Mouse (Mus musculus): ENCODE data around the gene Atp6v1a. TPM values are rescaled to one million over a fixed set of nuclear protein-coding genes. Genes with fewer than 3 reads are reported as not detected.

Gene Atp6v1a
- polyA plus RNA-seq (2012; rRNA removed), result 17.2 and 18.4 TPM in 2 replicates

DNA sequence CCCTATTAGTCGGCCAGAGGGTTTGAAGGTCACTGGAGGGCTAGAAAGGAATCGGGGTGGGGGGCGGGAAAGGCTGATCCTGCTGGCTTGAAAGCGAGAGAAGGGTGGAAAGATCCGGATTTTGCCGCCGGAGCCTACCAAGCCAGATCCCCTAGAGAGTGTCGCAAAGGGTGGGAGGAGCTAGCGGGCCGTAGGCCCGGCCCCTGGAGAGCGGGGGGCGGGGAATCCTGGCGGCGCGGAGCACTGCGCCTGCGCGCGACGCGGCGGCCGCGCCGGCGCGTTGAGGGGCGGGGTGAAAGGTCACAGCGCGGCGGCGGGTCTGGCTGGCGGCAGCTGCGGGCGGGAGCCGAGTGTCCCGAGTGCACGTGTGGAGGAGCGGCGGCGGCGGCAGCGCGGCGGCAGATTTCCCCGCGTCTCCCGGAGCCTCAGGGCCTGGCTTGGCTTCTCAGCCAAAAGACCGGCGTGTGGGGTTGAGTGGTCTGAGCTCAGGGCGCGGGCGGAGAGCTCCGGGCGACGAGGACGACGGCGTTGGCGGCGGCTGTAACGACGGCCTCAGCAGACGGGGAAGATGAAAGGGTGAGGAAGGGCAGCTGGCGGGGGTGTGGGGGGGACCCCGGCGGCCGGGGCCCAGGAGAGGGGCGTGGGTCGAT, at the start of gene Atp6v1a, which contains the start of gene Naa50:
Atp6v1a (minus strand) TSS at position 170 of the 650 bp plus-strand sequence.
Naa50 (plus strand) TSS at position 295 of the 650 bp plus-strand sequence.
- H3K4me1 ChIP-seq (replicated peaks; ENCODE audit: control insufficient read depth, insufficient read depth, low read length), result peaks cover 8% of the 10 kb centered on the region
- peak within 1 kb of the TSS; percentile 98 for H3K27ac ChIP-seq (ENCODE audit: control insufficient read depth, insufficient read depth, low read length)
- no peaks in the 10 kb centered on the region for H3K36me3 ChIP-seq (ENCODE audit: control insufficient read depth, insufficient read depth, low read length)
- DNase-seq, result peak; percentile 92
- no peaks in the 10 kb centered on the region for H3K27me3 ChIP-seq (ENCODE audit: control insufficient read depth, insufficient read depth, low read length)
- H3K4me3 ChIP-seq (ENCODE audit: control insufficient read depth, insufficient read depth, low read length), result peak within 1 kb of the TSS; percentile 89
- peak; percentile 43; the same call in 1 of the 2 replicates for TF ChIP-seq CTCF (IDR thresholded peaks at IDR 0.05; ENCODE audit: borderline replicate concordance, control insufficient read depth, extremely low read depth, insufficient read depth, low read length, poor library complexity)
- TF ChIP-seq POLR2A (IDR thresholded peaks at IDR 0.05; ENCODE audit: control insufficient read depth, extremely low read depth, insufficient read depth, low read length, poor library complexity), result peak; percentile 87; the same call in 1 of the 2 replicates
- under 1% methylated on average over 70 of the region's 71 CpGs for WGBS

DNA sequence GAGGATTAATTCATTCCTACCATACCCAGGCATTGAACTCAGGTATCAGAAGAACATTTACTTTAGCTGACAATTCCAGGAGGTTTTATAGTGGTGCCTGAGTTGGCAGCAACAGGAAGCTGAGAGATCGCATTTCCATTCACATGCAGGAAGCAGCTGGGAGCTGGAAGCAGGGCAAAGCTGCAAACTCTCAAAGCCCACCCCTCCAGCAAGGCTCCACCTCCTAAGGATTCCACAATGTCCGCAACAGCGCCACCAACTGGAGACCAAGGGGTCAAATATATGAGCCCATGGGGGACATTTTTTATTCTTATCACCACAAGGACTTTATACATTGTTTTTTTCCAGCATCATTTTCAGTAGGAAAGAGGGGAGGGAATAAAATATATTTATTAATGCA, 49.3 kb upstream of the Atp6v1a start:
- TF ChIP-seq POLR2A (IDR thresholded peaks at IDR 0.05; ENCODE audit: control insufficient read depth, extremely low read depth, insufficient read depth, low read length, poor library complexity) (no peak), CTCF (IDR thresholded peaks at IDR 0.05; ENCODE audit: borderline replicate concordance, control insufficient read depth, extremely low read depth, insufficient read depth, low read length, poor library complexity) (no peak)
- H3K27ac ChIP-seq (ENCODE audit: control insufficient read depth, insufficient read depth, low read length), result no peak overlapping the region
- no peaks in the 10 kb centered on the region for H3K4me1 ChIP-seq (replicated peaks; ENCODE audit: control insufficient read depth, insufficient read depth, low read length)
- no peaks in the 10 kb centered on the region for H3K36me3 ChIP-seq (ENCODE audit: control insufficient read depth, insufficient read depth, low read length)
- H3K4me3 ChIP-seq (ENCODE audit: control insufficient read depth, insufficient read depth, low read length), result no peak overlapping the region
- H3K27me3 ChIP-seq (ENCODE audit: control insufficient read depth, insufficient read depth, low read length), result no peaks in the 10 kb centered on the region
- 95% methylated on average over 3 of the region's 3 CpGs for WGBS
- DNase-seq, result no peak

DNA sequence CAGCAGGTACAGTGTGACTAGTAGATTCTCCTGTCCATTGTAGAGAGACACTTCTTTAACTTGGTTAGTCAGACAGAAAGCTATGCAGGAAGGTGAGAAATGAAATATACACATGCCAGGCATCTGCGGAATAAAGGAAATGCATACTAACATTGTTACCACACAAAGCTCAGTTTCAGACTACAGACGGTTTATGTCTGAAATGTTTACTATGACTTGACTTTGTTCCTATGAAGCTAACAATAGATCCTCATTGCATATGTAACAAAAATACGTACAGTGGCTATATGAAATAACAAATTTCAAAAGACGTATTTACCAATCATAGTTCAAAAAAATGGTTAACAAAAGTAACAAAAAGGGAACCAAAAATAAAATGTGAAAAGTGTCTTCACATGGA, 47.7 kb upstream of the Atp6v1a start:
- no peak for DNase-seq
- H3K4me1 ChIP-seq (replicated peaks; ENCODE audit: control insufficient read depth, insufficient read depth, low read length), result no peaks in the 10 kb centered on the region
- no peak overlapping the region for H3K27ac ChIP-seq (ENCODE audit: control insufficient read depth, insufficient read depth, low read length)
- H3K27me3 ChIP-seq (ENCODE audit: control insufficient read depth, insufficient read depth, low read length), result no peaks in the 10 kb centered on the region
- TF ChIP-seq POLR2A (IDR thresholded peaks at IDR 0.05; ENCODE audit: control insufficient read depth, extremely low read depth, insufficient read depth, low read length, poor library complexity), result no peak
- no peak for TF ChIP-seq CTCF (IDR thresholded peaks at IDR 0.05; ENCODE audit: borderline replicate concordance, control insufficient read depth, extremely low read depth, insufficient read depth, low read length, poor library complexity)
- H3K4me3 ChIP-seq (ENCODE audit: control insufficient read depth, insufficient read depth, low read length), result no peak overlapping the region
- no peaks in the 10 kb centered on the region for H3K36me3 ChIP-seq (ENCODE audit: control insufficient read depth, insufficient read depth, low read length)
- 95% methylated on average over 4 of the region's 4 CpGs for WGBS

DNA sequence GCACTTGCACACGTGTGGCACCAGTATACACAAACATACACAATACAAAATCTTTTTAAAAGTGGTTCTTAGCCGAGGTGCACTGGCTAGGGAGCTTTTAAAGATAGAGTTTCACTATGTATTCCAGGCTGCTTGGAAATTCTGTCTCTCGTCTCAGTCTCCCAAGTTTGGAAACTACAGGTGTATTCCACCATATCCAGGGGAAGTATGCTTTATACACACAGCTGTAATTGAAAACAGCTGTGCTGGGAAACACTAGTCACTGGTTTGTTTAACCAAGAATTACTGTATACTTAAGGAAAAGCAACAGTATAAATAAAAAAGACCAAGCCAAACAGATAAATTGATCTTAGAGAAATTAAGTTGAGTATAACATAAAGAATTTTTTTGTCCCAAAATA, 45.3 kb upstream of the Atp6v1a start:
- no peaks in the 10 kb centered on the region for H3K36me3 ChIP-seq (ENCODE audit: control insufficient read depth, insufficient read depth, low read length)
- DNase-seq, result no peak
- H3K4me1 ChIP-seq (replicated peaks; ENCODE audit: control insufficient read depth, insufficient read depth, low read length), result no peaks in the 10 kb centered on the region
- H3K27ac ChIP-seq (ENCODE audit: control insufficient read depth, insufficient read depth, low read length), result no peak overlapping the region
- 92% methylated on average over 3 of the region's 3 CpGs for WGBS
- H3K27me3 ChIP-seq (ENCODE audit: control insufficient read depth, insufficient read depth, low read length), result no peaks in the 10 kb centered on the region
- no peak for TF ChIP-seq POLR2A (IDR thresholded peaks at IDR 0.05; ENCODE audit: control insufficient read depth, extremely low read depth, insufficient read depth, low read length, poor library complexity)
- H3K4me3 ChIP-seq (ENCODE audit: control insufficient read depth, insufficient read depth, low read length), result no peak overlapping the region

DNA sequence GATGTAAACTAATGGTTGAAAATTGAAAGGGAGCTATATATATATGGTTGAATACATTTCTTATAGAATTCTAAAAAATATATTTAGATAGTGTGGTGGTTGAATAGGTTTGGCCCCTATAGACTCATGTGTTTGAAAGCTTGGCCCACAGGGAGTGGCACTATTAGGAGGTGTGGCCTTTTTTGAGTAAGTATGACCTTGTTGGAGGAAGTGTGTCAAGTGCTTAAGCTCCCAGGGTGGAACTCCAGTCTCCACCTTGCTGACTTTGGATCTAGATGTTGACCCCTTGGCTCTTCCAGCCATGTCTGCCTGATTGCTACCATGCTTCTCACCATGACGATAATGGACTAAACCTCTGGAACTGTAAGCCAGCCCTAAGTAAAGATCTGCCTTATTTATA, 43.1 kb upstream of the Atp6v1a start:
- TF ChIP-seq CTCF (IDR thresholded peaks at IDR 0.05; ENCODE audit: borderline replicate concordance, control insufficient read depth, extremely low read depth, insufficient read depth, low read length, poor library complexity) (no peak), POLR2A (IDR thresholded peaks at IDR 0.05; ENCODE audit: control insufficient read depth, extremely low read depth, insufficient read depth, low read length, poor library complexity) (no peak)
- H3K4me1 ChIP-seq (replicated peaks; ENCODE audit: control insufficient read depth, insufficient read depth, low read length), result no peaks in the 10 kb centered on the region
- H3K27ac ChIP-seq (ENCODE audit: control insufficient read depth, insufficient read depth, low read length), result no peak overlapping the region
- H3K36me3 ChIP-seq (ENCODE audit: control insufficient read depth, insufficient read depth, low read length), result no peaks in the 10 kb centered on the region
- no peak overlapping the region for H3K4me3 ChIP-seq (ENCODE audit: control insufficient read depth, insufficient read depth, low read length)
- WGBS, result 100% methylated on average over 1 of the region's 1 CpGs
- no peak for DNase-seq
- H3K27me3 ChIP-seq (ENCODE audit: control insufficient read depth, insufficient read depth, low read length), result no peaks in the 10 kb centered on the region

DNA sequence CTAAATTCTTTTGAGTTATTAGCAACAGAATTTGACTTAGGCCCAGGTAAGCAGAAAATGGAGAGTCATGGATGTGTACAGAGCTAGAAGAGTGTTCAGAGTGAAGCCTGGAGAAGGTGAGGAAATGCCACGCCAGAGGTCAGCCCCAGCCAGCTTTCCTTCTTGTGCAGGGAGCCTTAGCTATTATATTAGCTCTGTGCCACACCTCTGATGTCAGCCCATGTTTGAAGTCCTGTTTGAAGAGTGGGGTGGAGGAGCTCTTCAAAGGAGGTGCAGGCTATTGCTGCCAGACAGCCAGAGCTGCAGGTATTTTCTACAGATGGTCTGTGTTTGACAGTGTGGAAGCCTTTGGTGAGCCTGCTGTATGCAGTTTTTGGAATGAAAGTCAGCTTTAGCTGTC, 39.0 kb upstream of the Atp6v1a start:
- no peaks in the 10 kb centered on the region for H3K27me3 ChIP-seq (ENCODE audit: control insufficient read depth, insufficient read depth, low read length)
- no peak overlapping the region for H3K27ac ChIP-seq (ENCODE audit: control insufficient read depth, insufficient read depth, low read length)
- DNase-seq, result no peak
- peaks cover 3% of the 10 kb centered on the region for H3K4me1 ChIP-seq (replicated peaks; ENCODE audit: control insufficient read depth, insufficient read depth, low read length)
- H3K4me3 ChIP-seq (ENCODE audit: control insufficient read depth, insufficient read depth, low read length), result no peak overlapping the region
- no peaks in the 10 kb centered on the region for H3K36me3 ChIP-seq (ENCODE audit: control insufficient read depth, insufficient read depth, low read length)
- TF ChIP-seq POLR2A (IDR thresholded peaks at IDR 0.05; ENCODE audit: control insufficient read depth, extremely low read depth, insufficient read depth, low read length, poor library complexity) (no peak), CTCF (IDR thresholded peaks at IDR 0.05; ENCODE audit: borderline replicate concordance, control insufficient read depth, extremely low read depth, insufficient read depth, low read length, poor library complexity) (no peak)
- 97% methylated on average over 1 of the region's 1 CpGs for WGBS

DNA sequence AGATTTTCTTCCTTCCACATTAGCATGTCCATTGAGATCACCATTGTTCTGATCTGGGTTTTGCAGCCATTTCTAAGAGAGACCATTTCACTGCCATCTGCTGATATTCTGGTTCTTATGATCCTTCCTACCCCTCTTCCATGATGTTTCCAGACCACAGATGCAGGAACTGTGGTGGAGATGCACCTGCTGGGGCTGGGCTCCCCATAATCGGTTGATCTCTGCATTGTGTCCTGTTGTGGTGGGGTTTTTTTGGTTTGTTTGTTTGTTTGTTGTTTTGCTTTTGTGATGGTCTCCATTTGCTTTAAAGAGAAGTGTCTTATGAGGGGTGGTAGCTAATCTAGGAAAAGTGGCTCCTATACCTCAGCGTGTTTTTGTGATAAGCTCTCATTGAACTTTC, 37.0 kb upstream of the Atp6v1a start:
- no peak for DNase-seq
- 85% methylated on average over 2 of the region's 2 CpGs for WGBS
- no peak for TF ChIP-seq CTCF (IDR thresholded peaks at IDR 0.05; ENCODE audit: borderline replicate concordance, control insufficient read depth, extremely low read depth, insufficient read depth, low read length, poor library complexity)
- TF ChIP-seq POLR2A (IDR thresholded peaks at IDR 0.05; ENCODE audit: control insufficient read depth, extremely low read depth, insufficient read depth, low read length, poor library complexity), result no peak

More for the DNA sequence above, 37.0 kb upstream of the Atp6v1a start:
- Histone ChIP-seq H3K36me3 (ENCODE audit: control insufficient read depth, insufficient read depth, low read length) (no peaks in the 10 kb centered on the region), H3K4me1 (replicated peaks; ENCODE audit: control insufficient read depth, insufficient read depth, low read length) (peaks cover 5% of the 10 kb centered on the region), H3K27me3 (ENCODE audit: control insufficient read depth, insufficient read depth, low read length) (no peaks in the 10 kb centered on the region), H3K27ac (ENCODE audit: control insufficient read depth, insufficient read depth, low read length) (no peak overlapping the region), H3K4me3 (ENCODE audit: control insufficient read depth, insufficient read depth, low read length) (no peak overlapping the region)

Measured in thymus, adult 2 months (tissue).